Mouse (Mus musculus): ENCODE data around the gene Aph1a. TPM values are rescaled to one million over a fixed set of nuclear protein-coding genes. Genes with fewer than 3 reads are reported as not detected.

The Aph1a gene
- total and polyA plus RNA-seq, 3 experiments, result 110 to 170 TPM; not detected in 1

- no peak overlapping the region for H3K27ac ChIP-seq (ENCODE audit: control insufficient read depth, low read depth, low read length)
- H3K4me3 ChIP-seq (ENCODE audit: control insufficient read depth in 1 of 2, insufficient read depth in 1 of 2, low read depth in 2 of 2, low read length in 2 of 2), result no peak overlapping the region
- TF ChIP-seq RCOR1 (IDR thresholded peaks at IDR 0.05; ENCODE audit: low read depth, low read length) (no peak), ETS1 (IDR thresholded peaks at IDR 0.05; ENCODE audit: low read depth, low read length) (no peak), E2F4 (IDR thresholded peaks at IDR 0.05; ENCODE audit: borderline replicate concordance, low read depth, low read length) (no peak), BHLHE40 (IDR thresholded peaks at IDR 0.05; ENCODE audit: borderline replicate concordance, low read depth, low read length) (no peak), POLR2A (IDR thresholded peaks at IDR 0.05; ENCODE audit: control insufficient read depth in 1 of 2, insufficient read depth in 1 of 2, low read depth in 1 of 2, low read length in 2 of 2, poor library complexity in 1 of 2) (no peak; a peak in 1 of 4 replicates)
- H3K79me2 ChIP-seq (ENCODE audit: control insufficient read depth, insufficient read depth, low read length, poor library complexity), result peaks cover 49% of the 10 kb centered on the region
- peaks cover 15 to 41% of the 10 kb centered on the region in 2 experiments for H3K36me3 ChIP-seq (ENCODE audit: control insufficient read depth in 1 of 2, insufficient read depth in 2 of 2, low read length in 2 of 2)
- H3K4me1 ChIP-seq (ENCODE audit: control insufficient read depth in 1 of 2, insufficient read depth in 2 of 2, low read length in 2 of 2), result peaks cover 12 to 33% of the 10 kb centered on the region in 2 experiments
- H3K9ac ChIP-seq (ENCODE audit: control insufficient read depth, low read depth, low read length, poor library complexity, severe bottlenecking), result no peak overlapping the region; the same call in 1 of the 2 replicates
- DNase-seq (ENCODE audit: low read depth, low spot score), result no peak
- no peaks in the 10 kb centered on the region for H3K27me3 ChIP-seq (ENCODE audit: control insufficient read depth in 1 of 2, insufficient read depth in 2 of 2, low read length in 2 of 2)
- no peaks in the 10 kb centered on the region for H3K9me3 ChIP-seq (replicated peaks; ENCODE audit: insufficient read depth, low read length)
Observed at GRCm38 (mm10) chr3:95931471-95931870, 37.7 kb downstream of the Aph1a start.

- DNase-seq (ENCODE audit: low read depth, low spot score), result peak; percentile 58
- H3K4me1 ChIP-seq (ENCODE audit: control insufficient read depth in 1 of 2, insufficient read depth in 2 of 2, low read length in 2 of 2), result peaks cover 12 to 33% of the 10 kb centered on the region in 2 experiments
- TF ChIP-seq EP300 (IDR thresholded peaks at IDR 0.05; ENCODE audit: low read depth in 1 of 2, low read length in 2 of 2) (no peak), ZC3H11A (IDR thresholded peaks at IDR 0.05; ENCODE audit: low read depth, low read length) (no peak), CTCF (IDR thresholded peaks at IDR 0.05 in 2 of 3, conservative IDR thresholded peaks at IDR 0.05 in 1 of 3; ENCODE audit: control insufficient read depth in 1 of 3, insufficient read depth in 1 of 3, low read depth in 2 of 3, low read length in 3 of 3, poor library complexity in 1 of 3, severe bottlenecking in 1 of 3) (peak in 2 of 3 experiments; percentile 30 to 34; a peak in 3 of 6 replicates), NELFE (IDR thresholded peaks at IDR 0.05; ENCODE audit: low read depth, low read length) (no peak), MYC (IDR thresholded peaks at IDR 0.05; ENCODE audit: low read depth, low read length) (no peak), KAT2A (conservative IDR thresholded peaks at IDR 0.05; ENCODE audit: low read depth, low read length) (no peak), CHD1 (IDR thresholded peaks at IDR 0.05; ENCODE audit: low read depth, low read length) (0 out of 2 replicates have a peak, but pooled peaks have one; percentile 26), POLR2AphosphoS2 (IDR thresholded peaks at IDR 0.05; ENCODE audit: low read length) (no peak)
- H3K9ac ChIP-seq (ENCODE audit: control insufficient read depth, low read depth, low read length, poor library complexity, severe bottlenecking), result no peak overlapping the region
- H3K27me3 ChIP-seq (ENCODE audit: control insufficient read depth in 1 of 2, insufficient read depth in 2 of 2, low read length in 2 of 2), result no peaks in the 10 kb centered on the region
- H3K36me3 ChIP-seq (ENCODE audit: control insufficient read depth in 1 of 2, insufficient read depth in 2 of 2, low read length in 2 of 2), result peaks cover 21 to 41% of the 10 kb centered on the region in 2 experiments
- H3K79me2 ChIP-seq (ENCODE audit: control insufficient read depth, insufficient read depth, low read length, poor library complexity), result peaks cover 49% of the 10 kb centered on the region
- no peak overlapping the region for H3K27ac ChIP-seq (ENCODE audit: control insufficient read depth, low read depth, low read length)
- H3K4me3 ChIP-seq (ENCODE audit: control insufficient read depth in 1 of 2, insufficient read depth in 1 of 2, low read depth in 2 of 2, low read length in 2 of 2), result no peak overlapping the region
- no peaks in the 10 kb centered on the region for H3K9me3 ChIP-seq (replicated peaks; ENCODE audit: insufficient read depth, low read length)
Observed at GRCm38 (mm10) chr3:95932157-95932556, 38.4 kb downstream of the Aph1a start.

GRCm38 (mm10) chr3:95932566-95932965, 38.8 kb downstream of the Aph1a start:
- Histone ChIP-seq H3K27ac (ENCODE audit: control insufficient read depth, low read depth, low read length) (no peak overlapping the region), H3K4me1 (ENCODE audit: control insufficient read depth in 1 of 2, insufficient read depth in 2 of 2, low read length in 2 of 2) (peaks cover 12 to 33% of the 10 kb centered on the region in 2 experiments), H3K9ac (ENCODE audit: control insufficient read depth, low read depth, low read length, poor library complexity, severe bottlenecking) (no peak overlapping the region), H3K79me2 (ENCODE audit: control insufficient read depth, insufficient read depth, low read length, poor library complexity) (peaks cover 49% of the 10 kb centered on the region), H3K9me3 (replicated peaks; ENCODE audit: insufficient read depth, low read length) (no peaks in the 10 kb centered on the region), H3K4me3 (ENCODE audit: control insufficient read depth in 1 of 2, insufficient read depth in 1 of 2, low read depth in 2 of 2, low read length in 2 of 2) (no peak overlapping the region), H3K27me3 (ENCODE audit: control insufficient read depth in 1 of 2, insufficient read depth in 2 of 2, low read length in 2 of 2) (no peaks in the 10 kb centered on the region), H3K36me3 (ENCODE audit: control insufficient read depth in 1 of 2, insufficient read depth in 2 of 2, low read length in 2 of 2) (peaks cover 23 to 41% of the 10 kb centered on the region in 2 experiments)
- no peak for DNase-seq (ENCODE audit: low read depth, low spot score)
- TF ChIP-seq MEF2A (IDR thresholded peaks at IDR 0.05; ENCODE audit: extremely low read depth, insufficient replicate concordance, low read depth, low read length, poor library complexity, severe bottlenecking) (no peak), RAD21 (IDR thresholded peaks at IDR 0.05; ENCODE audit: low read depth, low read length) (no peak), POLR2AphosphoS5 (IDR thresholded peaks at IDR 0.05; ENCODE audit: borderline replicate concordance, low read depth, low read length) (no peak), TAL1 (IDR thresholded peaks at IDR 0.05; ENCODE audit: low read length) (no peak), EP300 (IDR thresholded peaks at IDR 0.05; ENCODE audit: low read depth in 1 of 2, low read length in 2 of 2) (no peak), TCF12 (IDR thresholded peaks at IDR 0.05; ENCODE audit: low read depth, low read length) (no peak), ZMIZ1 (IDR thresholded peaks at IDR 0.05; ENCODE audit: low read depth, low read length) (no peak), MYB (IDR thresholded peaks at IDR 0.05; ENCODE audit: low read depth, low read length) (no peak), CHD2 (IDR thresholded peaks at IDR 0.05; ENCODE audit: low read length) (no peak), SIN3A (IDR thresholded peaks at IDR 0.05; ENCODE audit: low read length) (no peak), ZNF384 (IDR thresholded peaks at IDR 0.05; ENCODE audit: low read depth, low read length) (no peak), GABPA (IDR thresholded peaks at IDR 0.05; ENCODE audit: low read depth, low read length) (no peak), HCFC1 (IDR thresholded peaks at IDR 0.05; ENCODE audit: low read depth, low read length) (no peak), CHD1 (IDR thresholded peaks at IDR 0.05; ENCODE audit: low read depth, low read length) (no peak), USF1 (IDR thresholded peaks at IDR 0.05; ENCODE audit: low read depth, low read length) (no peak), JUND (IDR thresholded peaks at IDR 0.05; ENCODE audit: low read depth, low read length) (no peak)
